Mouse (Mus musculus) adrenal gland, postnatal 10 days (tissue): ENCODE data around the gene Tpm4. TPM values are rescaled to one million over a fixed set of nuclear protein-coding genes. Genes with fewer than 3 reads are reported as not detected.
"Not testable (repeated sequence)": the region's sequence is repeated elsewhere in the genome, so short reads cannot be mapped to it uniquely, and the experiment has no call there.

Experiments
- DNase-seq: peaks from one replicate; pipeline ENCODE4 v3.0.0; 2021; ENCODE audit warnings: mixed read lengths
- long read RNA-seq, 2 experiments: library from polyadenylated mRNA; stranded (forward); transcript quantifications; one replicate each; pipeline ENCODE4 v2.0.0; 2021
- total RNA-seq, 2 experiments: library from RNA; stranded (reverse); gene quantifications; 2 replicates each; pipeline ENCODE4 v1.2.3; 2021

Tpm4 gene
- 100 to 1,000 TPM; 201 to 246 TPM for total RNA-seq
- long read RNA-seq, experiment 1, transcript Tpm4-201 (8 exons, 2,128 nt), result major isoform, 520 of 606 reads
- long read RNA-seq, experiment 1, partial matches to known transcripts, result 9 of 606 reads
- long read RNA-seq, experiment 1, other reads (novel, unspliced or antisense), result 77 of 606 reads
- long read RNA-seq, experiment 2, transcript Tpm4-201 (8 exons, 2,128 nt), result major isoform, 210 of 220 reads
- long read RNA-seq, experiment 2, partial matches to known transcripts, result 8 of 220 reads
- long read RNA-seq, experiment 2, other reads (novel, unspliced or antisense), result 2 of 220 reads

DNA sequence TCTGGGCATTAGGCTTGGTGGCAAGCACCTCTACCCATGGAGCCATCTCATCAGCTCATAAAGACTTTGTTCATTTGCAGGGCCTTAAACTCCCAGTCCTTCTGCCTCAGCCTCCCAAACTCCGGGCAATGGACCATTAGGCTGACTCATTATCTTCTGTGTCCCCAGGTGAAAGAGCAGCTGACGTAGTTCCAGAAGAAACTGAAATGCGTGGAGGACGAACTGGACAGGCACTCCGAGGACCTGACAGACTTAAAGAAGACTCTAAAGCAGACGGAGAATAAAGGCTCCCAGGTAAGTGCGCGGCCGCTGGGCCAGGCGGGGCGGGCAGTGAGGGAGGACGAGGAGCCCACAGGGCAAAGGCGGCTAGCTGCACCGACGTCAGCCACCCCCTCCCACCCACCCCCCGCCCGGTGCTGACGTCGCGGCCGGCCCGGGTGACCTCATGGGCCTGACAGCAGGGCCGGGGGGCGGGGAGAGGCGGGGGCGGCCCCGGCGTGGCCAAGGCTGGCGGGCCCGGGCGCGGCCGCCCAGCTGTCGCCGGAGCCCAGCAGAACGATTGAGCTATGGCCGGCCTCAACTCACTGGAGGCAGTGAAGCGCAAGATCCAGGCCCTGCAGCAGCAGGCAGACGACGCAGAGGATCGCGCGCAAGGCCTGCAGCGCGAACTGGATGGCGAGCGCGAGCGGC, at the start of gene Tpm4:
Gene Tpm4 (plus strand): TSS at position 220 of the 690 bp plus-strand sequence.
- DNase-seq, result peak; percentile 85

DNA sequence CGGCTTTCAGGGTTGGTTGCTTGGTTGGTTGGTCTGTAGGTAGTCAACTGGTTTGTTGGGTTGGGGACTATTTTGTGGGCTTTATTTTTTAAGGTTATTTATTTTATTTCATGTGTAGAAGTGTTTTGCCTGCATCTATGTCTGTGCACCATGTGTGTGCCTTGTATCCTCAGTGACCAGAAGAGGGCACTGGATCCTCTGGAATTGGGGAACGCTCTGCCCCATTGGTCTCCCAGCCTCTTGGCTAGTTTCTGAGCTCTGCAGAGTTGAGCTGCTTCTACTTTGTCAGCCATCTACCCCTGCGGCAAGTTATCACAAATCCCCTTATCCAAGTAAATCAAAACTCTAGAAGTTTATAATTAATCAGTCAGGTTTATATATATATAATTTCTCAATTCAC, 47.2 kb upstream of the Tpm4 start:
- not testable (repeated sequence) for DNase-seq

DNA sequence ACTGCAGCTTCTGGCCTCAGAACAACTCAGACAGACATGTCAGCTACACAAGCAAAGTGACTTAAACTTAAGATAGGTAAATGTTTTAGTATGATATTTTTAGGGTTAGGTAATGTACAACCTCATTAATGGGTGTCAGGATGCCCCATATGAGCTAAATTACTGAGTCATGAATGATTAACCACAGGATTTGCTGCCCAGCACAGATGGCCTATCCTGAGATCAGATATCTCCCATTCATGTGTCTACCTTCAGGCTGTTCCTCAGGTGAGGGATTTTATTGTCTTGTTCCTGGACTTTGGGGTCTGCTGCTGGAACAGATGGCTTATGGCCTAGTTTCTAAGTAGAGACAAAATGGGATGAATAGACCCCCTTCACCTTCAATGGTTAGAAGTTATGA, 38.1 kb upstream of the Tpm4 start:
- DNase-seq, result not testable (repeated sequence)

DNA sequence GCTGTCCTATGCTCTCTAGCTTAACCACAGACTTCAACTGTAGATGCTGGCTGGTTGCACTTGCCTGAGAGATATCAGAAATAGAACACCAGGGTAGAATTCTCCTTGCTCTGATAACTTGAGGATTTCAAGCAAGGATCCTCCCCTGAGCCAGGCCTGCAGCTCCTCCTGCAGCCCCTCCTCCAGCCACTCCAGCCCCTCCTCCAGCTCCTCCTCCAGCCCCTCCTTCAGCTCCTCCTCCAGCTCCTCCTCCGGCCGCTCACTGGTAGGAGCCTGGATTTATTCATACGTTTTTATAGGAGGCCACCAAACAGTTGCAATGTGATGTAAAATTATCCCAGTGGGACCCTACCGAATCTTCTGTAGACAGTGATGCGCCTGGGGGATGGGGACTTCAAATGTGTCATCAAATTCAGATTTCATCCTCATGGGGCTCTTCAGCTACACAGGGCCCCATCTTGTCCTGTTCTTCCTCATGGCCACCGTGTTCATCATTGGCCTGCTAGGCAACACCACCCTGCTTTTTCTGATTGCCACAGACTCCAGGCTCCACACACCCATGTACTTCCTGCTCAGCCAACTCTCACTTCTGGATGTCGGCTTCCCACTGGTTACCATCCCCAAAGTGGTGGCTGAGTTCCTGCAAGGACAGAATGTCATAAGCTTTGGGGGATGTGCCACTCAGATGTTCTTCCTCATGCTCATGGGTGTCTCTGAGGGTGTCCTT, 35.2 kb upstream of the Tpm4 start:
- DNase-seq, result peak; percentile 67

DNA sequence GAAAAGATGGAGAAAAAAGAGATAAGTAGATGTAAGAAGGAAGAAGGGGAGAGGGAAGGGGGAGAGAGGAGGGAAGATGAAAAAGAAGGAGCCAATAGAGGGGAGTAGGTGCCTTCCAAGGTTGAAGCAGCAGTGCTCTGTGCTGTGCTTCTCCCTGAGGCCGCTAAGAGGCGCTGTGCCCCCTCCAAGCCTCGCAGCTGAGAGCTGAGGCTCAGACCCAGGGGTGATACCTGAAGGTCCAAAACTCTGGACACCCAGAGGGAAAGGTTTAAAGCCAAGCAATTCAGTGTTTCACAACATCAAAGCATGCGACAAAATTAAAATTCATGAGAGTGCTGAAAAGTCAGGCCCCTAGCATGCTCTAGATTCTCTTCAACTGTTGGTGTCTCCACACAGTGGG, 29.6 kb upstream of the Tpm4 start:
- no peak for DNase-seq

DNA sequence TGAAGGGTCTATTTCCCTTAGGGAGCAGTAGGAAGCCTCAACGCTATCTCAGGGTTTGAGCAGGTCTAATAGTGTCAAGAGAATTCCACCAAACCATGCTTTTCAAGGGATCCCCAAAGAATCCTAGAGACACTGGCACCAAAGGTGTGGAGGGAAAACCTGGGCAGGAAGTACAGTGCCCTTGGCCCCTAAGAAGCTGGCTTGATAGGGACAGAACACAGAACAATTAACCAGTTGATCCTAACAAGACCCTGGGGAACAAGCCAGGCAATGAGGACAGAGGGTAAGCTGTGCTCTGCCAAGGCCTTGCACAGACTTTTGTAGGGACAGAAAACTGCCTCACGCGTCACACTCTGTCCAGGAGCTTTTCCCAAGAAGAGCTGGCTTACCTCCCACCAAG, 28.0 kb upstream of the Tpm4 start, which contains the start of gene Olfr374:
Gene Olfr374 (plus strand): TSS at position 301 of the 400 bp plus-strand sequence.
- no peak for DNase-seq

DNA sequence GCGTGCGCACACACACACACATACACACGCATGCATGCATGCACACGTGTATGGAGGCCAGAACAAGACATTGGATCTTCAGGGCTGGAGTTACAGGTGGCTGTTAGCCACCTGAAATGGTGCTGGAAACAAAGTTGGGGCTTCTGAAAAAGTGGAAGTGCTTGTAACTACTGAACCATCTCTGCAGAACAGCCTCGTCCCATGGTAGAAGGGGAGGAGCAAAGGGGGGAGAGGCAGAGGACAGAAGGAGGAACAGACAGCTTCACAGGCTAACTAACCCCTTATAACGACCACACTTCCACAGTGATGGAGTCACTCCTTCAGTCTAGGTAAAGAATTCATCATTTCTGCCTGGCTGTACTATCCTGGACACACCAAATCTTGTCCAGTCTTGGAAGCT, 23.9 kb upstream of the Tpm4 start:
- DNase-seq, result no peak

DNA sequence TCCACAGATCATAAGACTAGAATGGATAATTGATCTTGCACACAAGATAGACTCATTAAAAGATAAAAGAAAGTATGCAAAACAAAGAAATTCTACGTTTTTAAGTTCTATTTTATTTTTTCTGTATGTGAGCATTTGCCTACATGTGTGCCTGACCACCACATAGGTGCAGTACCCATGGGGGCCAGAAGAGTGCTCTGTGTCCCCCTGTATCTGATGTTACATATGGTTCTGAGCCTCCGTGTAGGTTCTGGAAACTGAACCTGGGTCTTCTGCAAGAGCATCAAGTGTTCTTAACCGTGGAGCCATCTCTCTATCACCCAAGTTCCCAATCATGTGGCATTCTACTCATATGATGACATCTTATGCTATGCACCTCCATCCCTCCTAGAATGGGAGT, 22.3 kb upstream of the Tpm4 start:
- no peak for DNase-seq

DNA sequence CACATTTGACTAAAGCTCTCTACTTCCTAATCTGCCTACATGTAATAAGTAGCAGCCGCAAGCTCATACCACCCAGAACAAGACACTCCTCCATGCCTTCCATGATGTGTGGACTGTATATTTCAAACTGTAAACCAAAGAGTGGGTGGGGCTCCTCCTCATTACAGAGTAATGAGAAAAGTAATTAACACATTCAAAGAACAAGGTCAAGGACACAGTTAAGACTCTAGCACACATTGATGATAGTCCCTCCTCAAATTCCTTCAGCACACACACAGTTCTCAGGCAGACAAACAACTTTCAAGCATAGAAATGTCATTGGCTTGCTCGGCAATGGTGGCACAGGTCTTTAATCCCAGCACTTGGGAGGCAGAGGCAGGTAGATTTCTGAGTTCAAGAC, 19.6 kb upstream of the Tpm4 start:
- no peak for DNase-seq

DNA sequence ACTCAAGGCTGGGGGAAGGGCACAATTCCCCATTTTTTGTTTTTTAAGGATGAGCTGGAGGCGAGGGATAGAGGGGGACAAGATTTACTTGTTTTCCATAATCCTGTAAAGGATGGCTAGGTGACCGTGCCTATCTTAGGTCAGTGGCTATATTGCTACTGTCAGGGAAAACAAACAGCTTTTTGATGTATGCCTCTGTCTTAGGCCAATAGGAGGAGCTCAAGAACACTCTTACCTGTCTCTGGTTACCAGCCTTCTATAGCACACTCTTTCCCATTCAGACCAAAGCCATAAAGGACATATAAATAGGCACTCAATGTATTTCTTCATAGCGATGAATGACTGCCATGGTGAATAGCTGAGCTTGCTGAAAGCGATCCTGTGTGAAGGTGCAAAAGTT, 16.2 kb upstream of the Tpm4 start:
- DNase-seq, result no peak

DNA sequence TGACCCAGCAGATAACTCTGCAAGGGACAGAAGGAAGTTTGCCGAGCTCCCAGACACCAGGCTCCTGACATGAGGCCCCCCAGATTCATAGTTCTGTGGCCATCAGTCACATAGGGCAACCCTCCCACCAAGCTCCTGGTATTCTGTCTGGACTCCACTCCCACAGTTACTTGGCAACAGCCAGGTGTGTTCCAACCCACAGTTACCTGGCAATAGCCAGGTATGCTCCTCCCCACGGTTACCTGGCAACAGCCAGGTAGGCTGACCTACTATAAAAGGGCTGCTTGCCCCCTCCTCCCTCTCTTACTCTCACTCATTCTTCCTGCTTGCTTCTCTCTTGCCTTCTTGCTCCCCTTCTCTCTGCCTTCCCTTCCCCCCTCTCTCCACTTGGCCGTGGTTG, 13.3 kb upstream of the Tpm4 start:
- DNase-seq, result not testable (repeated sequence)

DNA sequence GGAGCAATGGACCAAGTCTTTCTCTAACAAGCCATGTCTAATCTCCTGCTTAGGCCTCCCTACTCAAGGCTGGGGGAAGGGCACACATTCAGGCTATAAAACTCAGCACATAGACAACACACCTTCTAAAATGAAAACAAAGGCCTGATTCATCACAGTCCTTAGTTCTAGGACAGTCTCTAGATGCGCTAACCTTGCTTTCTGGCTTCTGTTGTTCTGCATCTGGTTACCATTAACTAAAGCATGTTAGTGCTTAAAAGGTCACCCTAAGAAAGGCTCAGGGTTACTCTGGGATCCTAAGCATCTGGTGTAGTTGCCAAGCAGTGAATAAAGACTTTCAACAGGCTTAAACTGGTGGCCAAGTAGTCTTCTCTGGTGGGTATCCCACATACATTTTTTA, 12.8 kb upstream of the Tpm4 start:
- DNase-seq, result no peak

DNA sequence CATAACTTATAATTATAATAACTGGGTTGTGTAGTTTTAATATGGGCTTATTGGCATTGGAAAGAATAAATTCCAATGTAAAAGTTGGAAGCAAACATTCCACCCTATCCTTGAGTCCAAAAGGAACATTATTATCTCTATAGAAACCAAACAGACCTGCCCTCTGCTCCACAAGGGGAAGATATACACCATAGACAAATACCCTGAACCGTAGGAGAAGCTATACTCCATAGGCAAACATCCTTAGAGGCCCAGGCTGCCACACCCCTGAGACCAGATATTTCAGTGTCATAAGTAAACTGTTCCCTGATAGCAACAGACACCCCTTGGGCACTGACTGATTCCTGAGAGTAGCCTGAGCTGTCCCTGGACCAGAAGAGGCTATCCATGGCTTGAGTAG, 6.9 kb upstream of the Tpm4 start:
- no peak for DNase-seq

DNA sequence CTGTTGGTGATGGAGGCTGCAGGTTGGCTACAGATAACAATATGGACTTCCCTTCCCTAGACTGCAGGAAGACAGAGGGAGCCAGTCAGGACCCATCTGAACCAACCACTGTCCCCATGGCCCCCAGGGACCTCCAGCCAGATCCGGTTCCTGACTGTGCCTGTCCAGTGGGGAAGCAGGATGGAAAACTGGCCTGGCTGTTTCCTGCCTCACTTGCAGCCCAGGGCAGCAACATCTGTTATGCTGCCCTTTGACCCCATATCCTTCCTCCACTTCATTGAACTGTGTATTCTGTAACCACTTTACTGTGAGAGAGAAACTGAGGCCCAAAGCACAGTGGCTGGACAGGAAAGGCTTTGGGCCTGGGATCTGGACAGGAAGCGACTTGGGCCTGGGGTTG, 3.5 kb upstream of the Tpm4 start:
- DNase-seq, result peak; percentile 44

DNA sequence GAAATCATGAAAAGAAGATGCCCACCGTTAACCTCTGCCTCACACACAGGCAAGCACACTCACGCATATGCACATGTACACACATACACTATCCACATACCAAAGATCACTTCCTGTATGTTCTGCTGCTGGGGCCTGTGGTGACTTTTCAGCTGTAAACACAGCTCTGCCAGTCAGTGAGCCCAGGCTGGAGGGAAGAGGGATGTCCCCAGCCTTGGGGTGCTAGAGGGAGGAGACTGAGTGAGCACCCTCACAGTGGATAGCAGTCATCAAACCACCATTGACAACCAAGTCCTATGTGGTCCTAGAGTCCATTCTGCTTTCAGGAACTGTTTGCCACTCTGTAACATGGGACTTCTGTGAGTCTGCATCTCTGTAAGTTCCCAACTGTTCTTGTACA, 2.9 kb upstream of the Tpm4 start:
- no peak for DNase-seq

DNA sequence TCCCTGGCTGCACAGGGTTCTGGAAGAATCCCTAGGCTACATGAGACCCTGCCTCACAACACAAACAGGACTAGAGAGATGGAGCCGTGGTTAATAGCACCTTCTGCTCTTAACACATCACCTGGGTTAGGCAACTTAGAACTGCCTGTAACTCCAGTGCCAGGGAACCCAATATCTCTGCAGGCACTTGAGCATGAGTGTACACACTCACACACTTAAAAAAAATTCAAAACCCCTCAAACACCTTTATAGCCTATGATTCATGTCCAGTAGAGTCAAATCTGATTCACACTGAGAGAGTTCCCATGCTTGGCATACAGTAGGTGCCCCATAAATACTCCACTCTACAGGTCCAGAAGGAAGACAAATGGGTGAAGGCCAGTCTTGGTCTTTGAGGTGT, 2.4 kb upstream of the Tpm4 start:
- no peak for DNase-seq

DNA sequence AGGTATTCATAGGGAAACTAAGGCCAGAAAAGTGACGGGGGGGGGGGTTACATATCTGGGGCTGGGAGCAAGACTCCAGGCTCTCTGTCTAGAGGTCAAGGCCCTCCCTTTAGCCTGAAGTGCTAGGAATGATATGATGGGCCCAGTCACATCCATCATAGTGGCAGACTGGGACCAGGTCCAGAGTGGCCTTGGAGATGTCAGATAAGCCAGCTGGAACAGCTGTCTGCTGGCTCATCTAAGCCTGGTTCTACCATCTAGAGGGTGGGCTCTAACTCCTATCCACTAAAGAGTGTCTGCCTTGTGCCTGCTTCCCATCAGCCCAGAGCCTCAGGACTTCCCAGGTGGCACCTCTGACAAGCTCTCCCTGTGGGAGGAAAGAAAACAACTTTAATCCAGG, 1.9 kb upstream of the Tpm4 start:
- DNase-seq, result peak; percentile 74

DNA sequence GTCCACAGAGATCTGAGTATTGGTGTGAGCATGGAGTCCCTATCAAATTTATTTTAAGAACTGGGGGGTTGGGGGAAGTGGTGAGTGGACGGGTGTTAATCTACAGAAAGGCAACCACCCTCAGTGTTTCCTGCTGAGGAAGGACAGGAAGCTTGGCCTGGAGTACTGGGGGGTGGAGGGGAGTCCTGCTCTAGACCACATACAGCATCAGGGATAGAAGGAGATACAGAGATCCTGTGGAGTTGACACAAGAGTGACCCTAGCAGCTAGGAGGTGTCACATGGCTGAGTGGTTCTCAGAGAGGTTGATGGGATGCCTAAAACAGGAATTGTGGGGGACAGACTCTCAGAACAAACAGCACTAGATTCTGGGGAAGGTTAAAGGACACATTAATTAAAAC, 1.3 kb upstream of the Tpm4 start:
- DNase-seq, result no peak

DNA sequence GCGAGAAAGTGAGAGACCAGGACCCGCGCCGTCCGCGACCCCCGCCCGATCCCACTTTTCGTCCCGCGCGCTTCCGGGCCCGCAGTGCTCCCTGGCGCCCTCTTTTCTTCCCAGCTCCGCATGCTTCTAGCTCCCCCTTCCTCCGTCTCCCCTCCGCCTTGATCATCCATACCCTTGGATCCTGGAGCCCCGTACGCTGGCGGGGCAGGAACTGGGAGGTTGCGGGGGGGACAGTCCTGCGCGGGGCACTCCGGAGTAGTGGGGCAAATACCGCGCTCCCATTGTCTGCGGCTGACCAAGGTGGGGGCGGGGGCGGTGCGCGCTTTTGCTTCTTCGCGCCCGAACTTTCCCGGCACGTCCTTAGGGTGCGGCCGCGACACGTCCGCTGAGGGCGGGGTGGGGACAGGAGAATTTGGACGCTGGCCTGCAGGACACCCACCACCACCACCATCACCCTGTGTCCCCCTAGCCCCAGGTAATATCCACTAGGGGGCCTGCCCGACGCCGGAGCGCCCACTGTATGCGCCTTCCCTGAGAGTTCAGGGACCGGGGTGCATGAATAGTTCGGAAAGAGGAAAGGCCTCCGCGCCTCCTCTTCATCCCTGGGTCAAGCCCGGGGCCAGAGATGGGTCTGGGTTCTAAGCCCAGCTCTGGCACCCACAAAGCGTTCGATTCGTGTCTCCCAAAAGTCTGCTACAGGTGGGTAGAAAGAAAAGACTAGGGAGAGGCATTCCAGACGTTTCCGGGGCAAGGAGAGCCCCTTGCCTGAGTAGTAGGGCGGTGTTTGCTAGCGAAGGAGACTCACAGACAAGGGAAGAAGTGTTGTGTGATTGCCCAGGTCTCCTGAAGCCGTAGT, 899 bp downstream of the Tpm4 start:
- peak; percentile 60 for DNase-seq

DNA sequence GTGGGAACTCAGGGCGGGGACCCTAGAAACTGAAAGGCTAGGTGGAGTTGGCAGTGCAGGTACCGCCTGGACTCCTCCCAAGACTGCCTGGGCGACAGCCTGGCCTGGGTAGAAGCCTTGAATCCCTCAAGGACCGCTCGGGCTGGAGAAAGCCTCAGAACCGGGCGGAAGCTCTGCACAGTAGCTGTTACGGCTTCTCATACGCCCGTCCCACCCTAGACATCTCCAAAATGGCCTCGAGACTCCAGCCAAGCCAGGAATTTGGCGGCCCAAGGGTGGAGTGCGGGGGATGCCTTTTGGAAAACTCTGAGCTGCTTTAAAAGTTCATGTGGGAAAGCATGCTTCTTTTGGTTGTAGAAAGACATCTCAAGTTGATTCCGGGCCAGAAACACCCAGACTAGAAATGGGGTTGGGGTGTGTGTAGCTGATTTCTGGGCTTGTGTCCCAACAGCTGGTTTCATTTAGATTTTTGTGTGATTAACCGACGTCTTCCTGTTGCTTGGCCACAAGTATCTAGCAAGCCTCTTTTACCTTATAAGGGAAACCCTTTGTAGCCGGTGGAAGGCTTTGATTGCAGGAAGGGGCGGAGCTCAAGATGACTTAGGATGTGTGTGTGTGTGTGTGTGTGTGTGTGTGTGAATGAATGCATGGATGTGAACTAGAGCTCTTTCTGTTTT, 1.7 kb downstream of the Tpm4 start:
- DNase-seq, result peak; percentile 74

DNA sequence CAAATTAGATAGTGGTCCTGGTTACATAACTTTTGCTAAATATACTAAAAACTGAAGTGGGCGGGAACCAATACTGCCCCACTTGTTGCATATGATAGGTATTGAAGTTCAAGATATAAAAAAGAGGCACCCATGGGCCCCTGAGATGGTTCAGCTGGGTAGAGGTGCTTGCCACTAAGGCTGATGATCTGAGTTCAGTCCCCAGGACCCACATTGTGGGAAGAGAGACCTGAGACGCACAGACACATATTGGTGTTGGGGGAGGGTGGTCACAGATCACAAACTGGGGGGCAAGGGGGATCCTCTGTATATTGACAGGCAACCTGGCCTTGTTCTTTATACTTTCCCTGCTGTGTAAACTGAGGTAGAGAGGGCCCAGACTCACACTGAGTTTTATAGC, 2.7 kb downstream of the Tpm4 start:
- DNase-seq, result no peak

DNA sequence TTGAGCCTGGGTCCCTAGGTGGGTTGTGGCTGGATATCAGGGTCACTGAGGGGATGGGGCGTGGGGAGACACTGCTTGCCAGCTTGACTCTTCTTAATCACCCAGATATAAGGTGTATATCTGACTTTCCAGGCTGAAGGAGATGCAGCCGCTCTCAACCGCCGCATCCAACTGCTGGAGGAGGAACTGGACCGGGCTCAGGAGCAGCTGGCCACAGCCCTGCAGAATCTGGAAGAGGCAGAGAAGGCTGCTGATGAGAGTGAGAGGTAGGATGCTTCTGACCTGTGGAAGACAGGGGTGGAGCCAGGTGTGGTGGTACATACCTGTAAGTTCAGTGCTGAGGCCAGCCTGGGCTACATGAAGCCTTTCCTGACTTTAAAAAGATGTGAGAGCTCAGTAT, 3.7 kb downstream of the Tpm4 start:
- DNase-seq, result no peak
